Mouse (Mus musculus): ENCODE measurements around the gene Itpr2.

The Itpr2 gene

DNA sequence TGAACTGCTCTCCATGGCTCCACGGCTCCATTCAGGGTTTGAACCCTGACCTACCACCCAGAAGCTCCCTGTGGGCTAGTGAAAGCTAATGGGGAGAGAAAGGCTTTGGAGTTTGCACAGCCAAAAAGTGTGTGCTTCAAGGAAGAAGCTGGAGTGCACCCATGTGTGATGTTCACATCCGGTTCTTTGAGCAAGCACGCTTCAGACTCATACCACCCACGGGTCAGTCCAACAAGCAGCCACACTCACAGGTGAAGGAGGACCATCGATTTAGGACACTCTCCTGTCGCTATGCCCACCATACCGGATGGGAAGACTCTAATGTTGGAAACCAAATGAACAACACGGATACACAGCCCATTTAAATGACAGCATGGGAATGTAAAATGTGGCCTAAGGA is 9.5 kb upstream of the Itpr2 start:
- in situ Hi-C loops (cut with MboI, MseI) = loop anchor here (10.0 to 25.0 kb wide), 2 partner anchors 497 to 1249 kb away; partner anchors contain the start of gene Kras

DNA sequence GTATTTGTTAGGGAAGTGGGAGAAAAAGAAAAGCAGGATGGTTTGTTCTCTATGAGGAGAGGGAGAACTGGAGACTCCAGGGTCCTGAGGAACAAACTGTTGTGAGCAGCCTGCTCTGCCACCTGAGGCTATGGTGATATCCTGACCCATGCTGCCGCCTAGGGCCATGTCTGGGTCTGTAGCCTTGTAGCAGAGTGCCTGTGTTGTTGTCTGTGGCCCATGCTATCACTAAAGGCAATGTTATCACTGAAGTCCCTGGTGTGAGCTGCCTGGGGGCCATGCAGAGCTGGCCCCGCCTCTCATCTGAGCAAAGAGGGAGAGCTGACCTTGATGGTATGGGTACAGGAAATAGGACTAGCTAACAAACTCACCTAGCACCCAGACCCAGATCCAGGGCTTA is 7.9 kb upstream of the Itpr2 start:
- in situ Hi-C loops (cut with MboI, MseI) = loop anchor here (10.0 to 25.0 kb wide), 3 partner anchors 65 to 1248 kb away; partner anchors contain the start of genes Fgfr1op2, Ints13 and Kras

DNA sequence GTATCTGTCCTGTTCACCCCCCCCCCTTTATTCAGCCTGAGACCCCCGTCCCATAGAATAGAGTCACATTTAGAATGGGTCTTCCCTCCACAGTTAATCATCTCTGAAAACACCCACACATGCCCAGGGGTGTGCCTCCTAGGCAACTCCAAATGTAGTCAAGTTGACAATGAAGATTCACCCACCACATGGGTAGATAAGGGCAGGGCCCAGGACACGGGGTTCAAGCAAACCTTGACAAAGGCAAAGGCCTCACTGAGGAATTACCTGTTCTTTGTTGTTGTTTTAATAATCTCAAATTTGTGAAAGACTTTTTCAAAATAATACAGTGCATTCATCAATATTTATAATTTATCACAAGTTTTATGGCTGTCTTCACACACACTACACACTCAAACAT is 2.4 kb upstream of the Itpr2 start:
- in situ Hi-C loops (cut with MboI, MseI) = loop anchor here (10.0 to 25.0 kb wide), 2 partner anchors 70 to 1242 kb away; partner anchors contain the start of genes Fgfr1op2, Ints13 and Kras

DNA sequence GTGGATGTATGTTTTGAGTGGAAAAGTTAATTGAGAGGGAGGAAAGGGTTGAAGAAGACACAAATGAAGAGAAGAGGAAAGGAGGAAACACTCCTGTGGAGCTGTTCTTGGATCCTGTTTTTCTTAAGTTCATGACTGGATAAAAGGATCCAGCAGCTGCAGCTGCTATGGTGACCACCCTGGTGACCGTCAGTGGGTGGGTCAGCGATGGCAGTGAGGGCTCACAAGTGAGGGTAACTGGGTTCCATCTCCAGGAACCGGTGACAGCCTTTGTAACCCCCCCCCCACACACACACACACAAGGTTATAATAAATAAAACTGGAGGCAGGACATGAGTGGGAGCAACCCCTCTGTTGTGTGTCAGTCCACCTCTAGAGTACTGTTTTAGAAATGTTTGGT is 833 bp upstream of the Itpr2 start:
- in situ Hi-C loops (cut with MboI, MseI) = loop anchor here (10.0 to 25.0 kb wide), 2 partner anchors 72 to 1241 kb away; partner anchors contain the start of genes Fgfr1op2, Ints13 and Kras

GRCm38 (mm10) chr6:146501316-146501865 is 632 bp downstream of the Itpr2 start:
- in situ Hi-C loops (cut with MboI, MseI) = loop anchor here (10.0 to 25.0 kb wide), 2 partner anchors 73 to 1239 kb away; partner anchors contain the start of genes Fgfr1op2, Ints13 and Kras

- in situ Hi-C loops (cut with MboI, MseI) = loop anchor here (10.0 to 25.0 kb wide), 2 partner anchors 74 to 1238 kb away; partner anchors contain the start of genes Fgfr1op2, Ints13 and Kras
Observed at GRCm38 (mm10) chr6:146500771-146501170, 1.3 kb downstream of the Itpr2 start.

DNA sequence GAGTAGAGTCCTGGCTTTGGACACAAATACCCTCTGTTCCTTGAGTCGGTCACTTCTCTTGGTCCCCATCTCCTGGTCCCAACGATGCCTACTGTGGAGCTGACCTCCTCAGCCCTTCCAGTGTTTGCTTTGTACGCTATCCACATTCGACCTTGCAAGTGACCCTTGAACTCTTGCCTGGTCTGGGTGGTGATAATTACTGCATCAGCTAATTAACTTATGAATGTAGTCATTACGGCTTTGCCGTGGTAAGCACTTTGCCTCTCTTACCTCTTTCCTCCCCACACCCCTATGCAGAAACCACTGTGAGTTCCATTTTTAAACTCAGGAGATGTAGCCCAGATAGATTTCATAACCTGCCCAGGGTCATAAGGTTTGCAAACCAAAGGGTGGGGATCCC is 1.8 kb downstream of the Itpr2 start:
- in situ Hi-C loops (cut with MboI, MseI) = loop anchor here (10.0 to 25.0 kb wide), 2 partner anchors 75 to 1238 kb away; partner anchors contain the start of genes Fgfr1op2, Ints13 and Kras

DNA sequence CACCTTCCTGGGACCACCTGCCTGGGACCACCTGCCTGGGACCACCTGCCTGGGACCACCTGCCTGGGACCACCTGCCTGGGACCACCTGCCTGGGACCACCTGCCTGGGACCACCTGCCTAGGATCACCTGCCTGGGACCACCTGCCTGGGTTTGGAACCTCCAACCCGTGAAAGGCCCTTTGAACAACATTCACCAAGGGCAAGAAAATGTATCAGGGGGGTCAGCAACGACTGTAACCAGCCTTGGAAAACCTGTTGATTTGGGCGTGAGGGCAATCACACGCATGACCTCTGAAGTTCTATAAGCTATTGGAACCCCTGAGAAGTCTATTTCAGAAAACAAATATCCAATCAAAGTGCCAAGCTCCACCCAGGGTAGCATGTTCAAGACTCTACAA is 2.5 kb downstream of the Itpr2 start:
- in situ Hi-C loops (cut with MboI, MseI) = no loop called here

DNA sequence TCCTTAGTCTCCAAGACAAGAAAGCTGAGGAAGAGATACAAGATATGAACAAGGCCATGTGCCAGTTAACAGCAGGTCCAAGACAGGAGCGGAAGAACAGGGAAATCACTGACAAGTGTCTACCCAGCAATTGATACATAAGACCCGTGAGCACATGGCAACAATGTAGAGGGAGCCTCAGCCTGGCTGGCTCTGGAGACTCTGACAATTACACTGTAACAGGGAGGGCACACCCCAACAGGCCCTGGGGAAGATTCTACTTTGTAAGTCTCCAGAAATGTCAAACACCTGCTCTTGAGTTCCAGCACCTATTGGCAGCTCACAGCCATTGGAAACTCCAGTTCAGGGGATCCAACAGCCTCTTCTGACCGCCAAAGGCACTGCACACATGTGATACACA is 3.6 kb downstream of the Itpr2 start:
- in situ Hi-C loops (cut with MboI, MseI) = no loop called here

- in situ Hi-C loops (cut with MboI, MseI) = no loop called here
Observed at GRCm38 (mm10) chr6:146497866-146498265, 4.2 kb downstream of the Itpr2 start.

- in situ Hi-C loops (cut with MboI, MseI) = no loop called here
Observed at GRCm38 (mm10) chr6:146497435-146497834, 4.6 kb downstream of the Itpr2 start.

- in situ Hi-C loops (cut with MboI, MseI) = no loop called here
Observed at GRCm38 (mm10) chr6:146491680-146492079, 10.3 kb downstream of the Itpr2 start.

GRCm38 (mm10) chr6:146490416-146490960 is 11.5 kb downstream of the Itpr2 start:
- in situ Hi-C loops (cut with MboI, MseI) = no loop called here

DNA sequence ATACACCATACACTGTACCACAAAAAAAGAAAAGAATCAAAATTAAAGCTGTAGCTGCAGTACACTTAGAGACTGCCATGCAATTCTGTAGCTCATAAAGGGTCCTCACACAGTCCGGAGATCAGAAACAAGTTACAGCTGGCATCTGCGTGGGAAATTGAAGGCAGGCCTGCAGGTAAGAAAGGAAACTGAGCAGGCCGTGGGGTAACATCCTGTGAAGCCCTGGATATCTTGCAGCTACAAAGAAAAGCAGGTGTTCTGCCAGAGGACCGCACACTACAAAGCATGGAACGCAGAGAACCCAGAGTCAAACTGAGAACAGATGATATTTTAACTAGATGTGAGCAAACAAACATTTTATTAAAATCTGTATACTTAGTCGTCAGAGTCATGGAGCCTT is 12.2 kb downstream of the Itpr2 start:
- in situ Hi-C loops (cut with MboI, MseI) = no loop called here

- in situ Hi-C loops (cut with MboI, MseI) = no loop called here
Observed at GRCm38 (mm10) chr6:146488749-146489148, 13.3 kb downstream of the Itpr2 start.

DNA sequence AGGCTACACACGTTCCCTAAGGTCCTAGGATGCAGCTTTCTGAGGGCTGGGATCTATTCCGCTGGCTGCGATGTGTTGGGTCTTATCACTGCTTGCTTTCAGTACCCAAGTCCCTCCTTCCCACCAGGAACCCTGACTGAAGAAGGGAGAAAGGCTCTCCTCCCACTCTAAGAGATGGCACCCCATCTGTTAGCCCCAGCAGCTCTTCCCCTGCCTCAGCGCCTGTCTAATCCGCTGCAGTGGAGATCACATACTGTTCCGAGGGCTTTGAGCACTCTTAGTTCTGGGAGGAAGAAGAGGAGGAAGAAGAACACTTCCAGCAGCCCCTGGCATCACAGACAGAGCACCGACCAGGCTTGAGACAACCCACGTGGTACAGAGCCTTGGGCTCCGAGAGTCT is 14.9 kb downstream of the Itpr2 start:
- in situ Hi-C loops (cut with MboI, MseI) = no loop called here

GRCm38 (mm10) chr6:146486073-146486472 is 15.9 kb downstream of the Itpr2 start:
- in situ Hi-C loops (cut with MboI, MseI) = no loop called here

- in situ Hi-C loops (cut with MboI, MseI) = no loop called here
Observed at GRCm38 (mm10) chr6:146481441-146481840, 20.6 kb downstream of the Itpr2 start.

GRCm38 (mm10) chr6:146480925-146481324 is 21.1 kb downstream of the Itpr2 start:
- in situ Hi-C loops (cut with MboI, MseI) = no loop called here

DNA sequence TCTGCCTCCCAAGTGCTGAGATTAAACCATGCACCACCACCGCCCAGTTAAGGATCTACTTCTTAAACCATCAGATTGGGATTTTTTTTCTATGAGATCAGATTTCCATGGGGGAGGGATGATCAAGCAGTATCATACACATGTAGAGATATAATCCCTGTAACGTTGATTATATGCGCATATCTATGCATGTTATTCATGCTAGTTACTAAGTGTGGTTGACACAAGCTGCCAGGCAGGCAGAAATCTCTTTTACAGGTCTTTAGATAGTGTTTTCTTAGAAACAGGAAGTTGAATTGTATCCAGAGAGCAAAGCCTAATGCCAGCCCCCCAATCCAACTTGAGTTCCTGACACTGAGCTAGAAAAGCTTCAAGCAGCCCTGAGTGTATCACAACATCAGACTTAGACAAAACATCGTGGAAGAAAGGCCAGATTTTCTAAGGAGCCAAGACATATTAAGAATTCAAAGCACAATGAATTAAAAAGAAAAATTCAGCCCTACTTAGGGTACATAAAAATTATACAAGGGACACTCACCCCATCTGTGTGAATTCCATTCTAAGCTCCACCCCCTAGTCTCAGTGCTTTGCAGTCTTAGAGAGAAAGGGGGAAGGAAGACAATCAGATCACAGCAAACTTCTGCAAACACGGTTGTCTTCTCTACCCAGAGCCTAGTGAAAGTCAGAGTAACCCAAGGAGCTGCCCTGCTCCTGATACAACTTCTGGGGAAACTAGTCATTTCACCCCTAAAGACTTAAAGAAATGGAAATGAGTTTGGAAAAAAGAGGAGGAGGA is 22.9 kb downstream of the Itpr2 start:
- in situ Hi-C loops (cut with MboI, MseI) = no loop called here

- in situ Hi-C loops (cut with MboI, MseI) = no loop called here
Observed at GRCm38 (mm10) chr6:146476865-146477264, 25.2 kb downstream of the Itpr2 start.

DNA sequence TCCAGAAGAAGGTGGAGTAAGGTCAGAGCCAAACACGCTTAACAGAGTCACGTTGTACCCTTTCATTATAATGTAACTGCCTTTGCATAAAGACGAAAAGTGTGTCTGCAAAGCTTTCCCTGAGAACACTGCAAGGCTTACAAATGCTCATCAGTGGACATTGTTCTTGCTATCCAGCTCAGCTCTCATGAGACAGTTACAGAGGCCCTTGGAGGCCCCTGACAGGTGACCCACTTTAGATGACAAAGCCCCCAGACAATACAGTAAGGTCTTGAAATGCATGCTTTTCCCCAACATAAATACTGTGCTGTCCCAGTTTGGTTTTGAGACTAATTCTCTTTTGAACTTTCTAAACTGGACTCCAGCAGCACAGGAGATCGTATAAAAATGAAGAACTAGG is 27.9 kb downstream of the Itpr2 start:
- in situ Hi-C loops (cut with MboI, MseI) = no loop called here
